Mouse (Mus musculus) layer of hippocampus, adult 2 months (tissue): ENCODE data around the gene Gtf2i. TPM values are rescaled to one million over a fixed set of nuclear protein-coding genes. Genes with fewer than 3 reads are reported as not detected.
"Not testable (repeated sequence)": the region's sequence is repeated elsewhere in the genome, so short reads cannot be mapped to it uniquely, and the experiment has no call there.

ENCODE experiments used
- DNase-seq, 2 experiments: peaks; one replicate each; pipeline ENCODE4 v3.0.0; 2022; ENCODE audit warnings: low spot score in 2 of 2
- H3K27ac ChIP-seq: fragments of 200-600 bp; 2 replicates; pipeline ENCODE4 v1.8.1; 2022
- H3K4me3 ChIP-seq: fragments of 200-600 bp; 2 replicates; pipeline ENCODE4 v1.8.1; 2022; ENCODE audit warnings: mild to moderate bottlenecking
- CTCF ChIP-seq: fragments of 200-600 bp; conservative IDR thresholded peaks from 2 replicates; pipeline ENCODE4 v1.8.1; 2022; ENCODE audit warnings: antibody characterized with exemption, mild to moderate bottlenecking, moderate library complexity
- long read RNA-seq, 2 experiments: library from polyadenylated mRNA; stranded (forward); transcript quantifications; one replicate each; pipeline ENCODE4 v2.0.0; 2021; ENCODE audit warnings: borderline mapping rate in 2 of 2
- total RNA-seq, 2 experiments: library from RNA; stranded (reverse); gene quantifications; 2 replicates each; pipeline ENCODE4 v1.2.3; 2021

The Gtf2i gene
- total RNA-seq = 100 to 1,000 TPM; 222 to 227 TPM
- long read RNA-seq, experiment 1, full-length matches to known transcripts = 50 of 183 reads
- long read RNA-seq, experiment 1, partial matches to known transcripts = 61 of 183 reads
- long read RNA-seq, experiment 1, other reads (novel, unspliced or antisense) = 72 of 183 reads
- long read RNA-seq, experiment 2, full-length matches to known transcripts = 72 of 257 reads
- long read RNA-seq, experiment 2, partial matches to known transcripts = 81 of 257 reads
- long read RNA-seq, experiment 2, other reads (novel, unspliced or antisense) = 104 of 257 reads

DNA sequence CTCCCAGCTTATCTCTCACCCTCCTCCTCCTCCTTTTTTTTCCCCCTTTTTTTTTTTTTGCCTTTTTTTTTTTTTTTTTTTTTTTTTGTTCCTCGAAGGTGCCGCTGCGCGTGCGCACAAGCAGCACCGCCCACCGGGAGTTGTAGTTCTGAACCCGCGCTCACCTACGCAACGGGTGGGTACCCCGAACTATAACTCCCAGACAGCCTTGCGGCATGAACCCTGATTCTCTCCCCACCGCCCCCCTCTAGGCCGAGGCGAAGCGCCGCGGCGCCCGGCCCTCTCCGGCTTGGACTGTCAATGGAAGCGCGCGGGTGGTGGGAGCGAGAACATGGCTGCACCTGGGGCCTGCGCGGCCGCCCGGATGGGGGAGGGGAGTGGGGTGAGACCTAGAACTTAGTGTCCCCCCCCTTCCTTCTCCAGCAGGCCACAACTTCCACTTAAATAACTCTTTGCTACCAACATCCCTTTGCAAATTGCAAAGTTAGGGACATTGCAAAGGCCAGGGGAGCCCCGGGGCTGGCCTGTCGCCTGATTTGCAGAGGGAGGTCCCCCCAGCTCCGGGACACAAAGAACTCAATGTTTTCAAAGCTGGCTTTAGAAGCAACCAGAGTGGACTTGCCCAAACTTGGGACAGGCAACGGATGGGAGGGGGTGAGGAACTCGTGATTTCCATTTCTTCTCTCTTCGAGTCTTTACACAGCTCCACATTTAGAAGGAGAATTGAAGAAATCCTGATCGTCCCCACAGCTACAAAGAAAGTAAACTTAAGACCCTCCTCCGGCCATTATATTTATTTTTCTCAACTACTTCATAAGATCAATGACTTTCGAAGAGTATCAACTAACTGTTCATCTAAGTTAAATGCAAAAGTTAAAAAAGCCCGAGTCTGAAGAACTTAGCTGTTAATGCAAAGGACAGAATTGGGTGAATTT, at the start of gene Gtf2i:
TSS of gene Gtf2i (minus strand) at position 73 of the 935 bp plus-strand sequence.
- Histone ChIP-seq H3K27ac (peak within 1 kb of the TSS; percentile 100), H3K4me3 (peak within 1 kb of the TSS; percentile 85)
- no peak for TF ChIP-seq CTCF
- peak; percentile 92 to 97 for DNase-seq

DNA sequence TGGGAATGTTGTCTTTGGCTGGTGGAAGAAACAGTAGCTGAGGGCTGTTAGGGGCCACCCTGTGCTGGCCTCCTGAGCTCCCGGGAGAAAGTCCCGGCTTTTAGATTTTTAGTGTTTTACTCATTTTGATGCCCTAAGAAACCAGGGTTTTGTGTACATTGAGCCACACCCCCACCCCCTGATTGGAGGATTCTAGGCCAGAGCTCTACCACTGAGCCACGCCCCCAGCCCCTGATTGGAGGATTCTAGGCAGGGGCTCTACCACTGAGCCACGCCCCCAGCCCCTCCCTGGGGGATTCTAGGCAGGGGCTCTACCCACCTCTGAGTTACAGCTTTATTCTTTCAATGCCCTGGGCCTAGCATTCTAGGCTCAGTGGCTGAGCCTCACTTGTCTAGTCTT, 44.5 kb upstream of the Gtf2i start:
- DNase-seq = no peak
- no peak overlapping the region for H3K27ac ChIP-seq
- no peak overlapping the region for H3K4me3 ChIP-seq
- TF ChIP-seq CTCF = no peak

GRCm38 (mm10) chr5:134355372-134355771, 40.8 kb upstream of the Gtf2i start:
- not testable (repeated sequence) for DNase-seq, H3K27ac ChIP-seq, H3K4me3 ChIP-seq

GRCm38 (mm10) chr5:134353117-134353516, 38.6 kb upstream of the Gtf2i start:
- TF ChIP-seq CTCF = no peak
- DNase-seq = no peak
- Histone ChIP-seq H3K27ac (peak overlapping the region; percentile 48; the same call in 1 of the 2 replicates), H3K4me3 (no peak overlapping the region)

GRCm38 (mm10) chr5:134352527-134353001, 38.0 kb upstream of the Gtf2i start:
- Histone ChIP-seq H3K4me3 (no peak overlapping the region), H3K27ac (peak overlapping the region; percentile 5; the same call in 1 of the 2 replicates)
- DNase-seq = no peak
- no peak for TF ChIP-seq CTCF

GRCm38 (mm10) chr5:134350660-134351059, 36.1 kb upstream of the Gtf2i start:
- 0 out of 2 replicates have a peak overlapping the region, but pooled peaks have one; percentile 32 for H3K27ac ChIP-seq
- peak overlapping the region; percentile 10; the same call in 1 of the 2 replicates for H3K4me3 ChIP-seq
- TF ChIP-seq CTCF = no peak
- DNase-seq = peak in 1 of 2 experiments; percentile 27

DNA sequence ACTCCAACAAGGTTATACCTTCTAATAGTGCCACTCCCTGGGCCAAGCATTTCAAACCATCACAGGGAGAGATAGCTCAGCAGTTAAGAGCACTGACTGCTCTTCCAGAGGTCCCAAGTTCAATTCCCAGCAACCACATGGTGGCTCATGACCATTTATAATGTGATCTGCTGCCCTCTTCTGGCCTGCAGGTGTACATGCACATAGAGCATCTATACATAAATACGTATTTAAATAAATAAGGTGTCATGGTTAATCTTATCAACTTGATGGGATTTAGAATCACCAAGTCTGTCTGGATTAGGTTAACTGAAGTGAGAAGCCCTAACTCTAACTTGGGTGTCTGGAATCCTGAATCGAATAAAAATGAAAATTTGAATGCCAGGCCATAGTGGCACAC, 32.5 kb upstream of the Gtf2i start:
- Histone ChIP-seq H3K27ac (no peak overlapping the region), H3K4me3 (no peak overlapping the region)
- DNase-seq = no peak
- peak; percentile 75 for TF ChIP-seq CTCF

DNA sequence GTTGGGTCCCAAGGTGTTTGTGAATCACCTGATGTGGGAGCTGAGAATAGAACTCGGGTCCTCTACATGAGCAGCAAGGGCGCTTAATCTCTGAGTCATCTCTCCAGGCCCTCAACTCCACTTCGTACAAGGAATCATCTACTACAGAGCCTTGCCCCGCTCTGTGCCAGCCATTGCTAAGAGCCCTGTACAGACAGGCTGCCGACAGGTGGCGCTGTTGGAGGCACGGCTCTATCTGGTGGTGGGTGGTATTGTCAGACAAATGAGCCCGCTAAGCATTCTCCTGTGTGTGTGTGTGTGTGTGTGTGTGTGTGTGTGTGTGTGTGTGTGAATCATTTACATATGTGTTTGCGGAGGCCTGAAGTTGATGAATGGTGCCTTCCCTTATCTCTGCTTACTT, 30.9 kb upstream of the Gtf2i start:
- TF ChIP-seq CTCF = peak; percentile 66
- no peak for DNase-seq
- Histone ChIP-seq H3K27ac (no peak overlapping the region), H3K4me3 (no peak overlapping the region)

DNA sequence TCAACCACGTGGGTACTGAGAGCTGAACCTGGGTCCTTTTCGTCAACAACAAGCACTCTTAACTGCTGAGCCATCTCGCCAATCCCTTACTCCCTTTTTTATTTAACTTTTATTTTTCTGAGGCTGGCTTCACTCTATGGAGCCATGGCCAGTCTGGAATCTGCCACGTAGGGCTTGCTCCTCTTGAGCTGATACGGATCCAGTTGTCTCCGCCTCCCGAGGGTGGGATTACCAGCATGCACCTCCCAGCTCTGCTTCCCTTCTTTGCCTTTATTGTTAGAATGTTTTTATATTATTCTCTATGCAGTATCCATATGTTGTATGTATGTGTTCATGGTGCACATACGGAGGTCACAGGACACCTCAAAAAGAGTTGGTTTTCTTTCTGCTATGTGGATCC, 29.5 kb upstream of the Gtf2i start:
- Histone ChIP-seq H3K4me3 (no peak overlapping the region), H3K27ac (no peak overlapping the region)
- DNase-seq = no peak
- no peak for TF ChIP-seq CTCF

GRCm38 (mm10) chr5:134343530-134343929, 29.0 kb upstream of the Gtf2i start:
- not testable (repeated sequence) for DNase-seq, H3K27ac ChIP-seq, H3K4me3 ChIP-seq

DNA sequence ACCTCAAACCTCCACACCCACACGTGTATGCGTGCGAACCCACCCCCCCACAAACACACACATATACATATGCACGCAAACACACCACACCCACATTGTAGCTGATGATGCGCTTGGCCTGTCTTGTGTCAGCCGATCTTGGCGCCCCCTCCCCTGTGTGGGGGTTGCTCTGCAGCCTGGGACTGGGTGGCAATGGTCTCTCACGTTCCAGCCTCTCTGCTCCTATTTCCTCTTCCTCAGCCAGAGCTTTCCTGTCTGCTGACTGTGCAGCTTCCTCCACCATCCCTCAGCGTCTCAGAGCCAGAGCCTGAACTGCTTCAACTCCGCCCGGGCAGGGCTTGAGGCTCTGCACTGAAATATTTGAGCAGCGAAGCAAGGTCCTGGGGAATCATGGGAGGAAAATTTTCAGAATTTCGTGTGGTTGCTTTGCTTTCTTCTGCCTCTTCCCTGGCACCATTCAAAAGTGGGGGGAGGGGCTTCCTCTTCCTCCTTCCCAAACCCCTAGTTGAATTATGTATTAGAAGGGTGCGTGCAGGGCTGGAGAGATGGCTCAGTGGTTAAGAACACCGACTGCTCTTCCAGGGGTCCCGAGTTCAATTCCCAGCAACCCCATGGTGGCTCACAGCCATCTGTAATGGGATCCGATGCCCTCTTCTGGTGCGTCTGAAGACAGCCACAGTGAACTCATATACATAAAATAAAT, 28.1 kb upstream of the Gtf2i start:
- TF ChIP-seq CTCF = peak; percentile 30; the same call in 1 of the 2 replicates
- H3K27ac ChIP-seq = no peak overlapping the region

GRCm38 (mm10) chr5:134341721-134342120, 27.2 kb upstream of the Gtf2i start:
- no peak for TF ChIP-seq CTCF
- no peak for DNase-seq
- no peak overlapping the region for H3K27ac ChIP-seq
- H3K4me3 ChIP-seq = no peak overlapping the region

More for the DNA sequence above, 28.1 kb upstream of the Gtf2i start:
- DNase-seq = no peak
- no peak overlapping the region for H3K4me3 ChIP-seq

DNA sequence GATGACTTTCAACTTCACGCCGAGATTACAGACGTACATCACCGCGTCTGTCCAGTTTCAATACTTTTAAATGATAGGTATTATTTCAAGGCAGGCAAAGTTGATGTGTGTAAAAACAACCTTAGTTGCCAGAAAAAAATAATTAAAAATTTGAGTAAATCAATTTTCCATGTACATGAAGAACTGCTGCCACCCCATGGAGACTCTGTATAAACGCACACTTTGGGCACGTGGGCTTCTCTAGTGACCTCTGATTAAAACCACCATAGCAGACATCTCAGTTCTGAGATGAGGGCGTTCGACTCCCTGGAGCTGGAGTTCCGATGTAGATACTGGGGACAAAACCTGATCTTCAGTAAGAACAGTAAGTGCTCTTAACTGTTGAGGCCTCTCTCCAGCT, 26.8 kb upstream of the Gtf2i start:
- Histone ChIP-seq H3K27ac (no peak overlapping the region), H3K4me3 (no peak overlapping the region)
- peak; percentile 88 for TF ChIP-seq CTCF
- no peak for DNase-seq
